Mouse (Mus musculus) forebrain, embryonic 12.5 days (tissue): ENCODE data around the gene Nos3. TPM values are rescaled to one million over a fixed set of nuclear protein-coding genes. Genes with fewer than 3 reads are reported as not detected.
A peak's percentile ranks its signal among the peaks of the same experiment; 100 is the strongest.

ENCODE experiments used
- ATAC-seq: fragments of 200-750 bp; cut with Nextera tagmentation; 2 replicates; pipeline ENCODE4 v1.8.0; 2017; ENCODE audit warnings: moderate TSS enrichment; ENCODE audit not compliant: low FRiP score
- H3K27ac ChIP-seq: fragments of 300-500 bp; sonication (generic); 2 replicates; pipeline ENCODE4 v1.5.1; 2016; ENCODE audit warnings: mild to moderate bottlenecking
- H3K27me3 ChIP-seq: fragments of 300-500 bp; sonication (generic); 2 replicates; pipeline ENCODE4 v1.6.1; 2016; ENCODE audit warnings: mild to moderate bottlenecking
- H3K36me3 ChIP-seq: fragments of 300-500 bp; sonication (generic); replicated peaks from 2 replicates; pipeline ENCODE4 v1.6.1; 2016; ENCODE audit warnings: mild to moderate bottlenecking
- H3K4me1 ChIP-seq: fragments of 300-500 bp; sonication (generic); 2 replicates; pipeline ENCODE4 v1.6.1; 2016
- H3K4me2 ChIP-seq: fragments of 300-500 bp; sonication (generic); 2 replicates; pipeline ENCODE4 v1.6.1; 2016; ENCODE audit warnings: mild to moderate bottlenecking, moderate library complexity
- H3K4me3 ChIP-seq: fragments of 300-500 bp; sonication (generic); replicated peaks from 2 replicates; pipeline ENCODE4 v1.5.1; 2016; ENCODE audit warnings: mild to moderate bottlenecking
- H3K9ac ChIP-seq: fragments of 300-500 bp; sonication (generic); 2 replicates; pipeline ENCODE4 v1.6.1; 2016; ENCODE audit warnings: mild to moderate bottlenecking
- H3K9me3 ChIP-seq: fragments of 300-500 bp; sonication (generic); 2 replicates; pipeline ENCODE4 v1.6.1; 2016
- WGBS: fragments of 180-500 bp; shearing (Covaris S2); methylation state at CpG from one replicate; pipeline ENCODE4 v1.1.7; 2016; 5-methylcytosine and 5-hydroxymethylcytosine counted together
- polyA plus RNA-seq: library from polyadenylated mRNA; unstranded; fragments of >200 nt; fragmentation: Nextera tagmentation; extraction: Ambion mirVana; gene quantifications from 2 replicates; pipeline ENCODE4 v1.2.1, GENCODE M21; 2016

Nos3 gene
- polyA plus RNA-seq, 1 experiment from 2014 or later = 7.2 TPM

GRCm38 (mm10) chr5:24332401-24332800 is 32.2 kb upstream of the Nos3 start:
- WGBS = 93% methylated on average over 4 of the region's 4 CpGs
- H3K4me3 ChIP-seq = no peak overlapping the region
- no peak for ATAC-seq
- no peak overlapping the region for H3K4me2 ChIP-seq
- H3K9me3 ChIP-seq = no peaks in the 10 kb centered on the region
- no peak overlapping the region for H3K27ac ChIP-seq
- no peak overlapping the region for H3K9ac ChIP-seq
- H3K4me1 ChIP-seq = peaks cover 45% of the 10 kb centered on the region
- H3K36me3 ChIP-seq = peaks cover 6% of the 10 kb centered on the region; the same call in 1 of the 2 replicates
- H3K27me3 ChIP-seq = peaks cover 8% of the 10 kb centered on the region; the same call in 1 of the 2 replicates

DNA sequence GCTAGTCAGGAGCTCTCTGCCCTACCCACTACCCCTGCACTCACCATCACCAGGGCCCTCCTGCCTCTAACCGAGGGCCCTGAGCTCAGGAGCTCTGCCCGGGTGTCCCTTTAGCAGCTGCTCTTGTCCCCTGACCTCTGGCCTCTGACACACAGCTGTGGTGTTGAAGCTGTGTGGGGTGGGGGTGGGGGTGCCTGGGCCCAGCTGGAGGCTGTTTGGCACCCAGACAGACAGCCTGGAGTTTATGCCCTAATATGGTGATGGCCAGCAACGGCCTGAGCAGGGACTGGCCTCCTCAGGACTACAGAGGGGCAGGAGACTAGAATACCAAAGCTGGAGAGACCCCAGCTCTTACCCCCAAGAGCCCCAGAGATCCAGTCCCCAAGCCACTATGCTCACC is 29.9 kb upstream of the Nos3 start:
- Histone ChIP-seq H3K4me3 (no peak overlapping the region), H3K36me3 (peaks cover 6% of the 10 kb centered on the region; the same call in 1 of the 2 replicates), H3K9ac (no peak overlapping the region), H3K4me2 (no peak overlapping the region), H3K9me3 (no peaks in the 10 kb centered on the region), H3K4me1 (peaks cover 38% of the 10 kb centered on the region), H3K27ac (no peak overlapping the region), H3K27me3 (peaks cover 5% of the 10 kb centered on the region; the same call in 1 of the 2 replicates)
- WGBS = 60% methylated on average over 3 of the region's 3 CpGs
- ATAC-seq = no peak

DNA sequence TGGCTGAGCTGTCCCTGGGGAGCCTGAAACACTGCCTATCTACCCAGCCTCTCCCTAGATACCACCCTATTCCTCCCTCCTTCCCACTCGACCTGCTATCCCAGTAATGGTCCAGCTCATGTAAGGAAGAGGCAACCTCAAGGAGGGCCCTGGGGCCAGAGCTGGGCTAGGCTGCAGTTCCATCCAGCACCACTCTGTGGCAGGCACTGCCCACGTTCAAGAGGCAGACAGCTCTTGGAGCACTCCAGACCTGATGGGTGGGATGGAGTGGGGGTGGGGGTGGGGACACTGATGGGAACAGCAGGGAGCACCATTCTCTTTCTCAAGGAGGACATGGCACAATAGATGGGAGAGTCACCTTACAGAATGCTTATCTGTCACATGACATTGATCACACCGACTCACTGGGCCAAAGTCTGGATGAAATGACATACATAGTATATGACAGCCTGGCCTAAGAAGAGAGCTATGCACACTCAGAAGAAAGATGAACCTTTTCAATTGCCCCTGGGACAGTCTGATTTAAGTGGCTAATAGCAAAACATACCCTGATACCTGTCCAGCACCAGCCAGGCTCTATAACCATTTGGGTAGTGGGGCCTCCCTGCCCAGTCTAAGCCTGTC is 28.6 kb upstream of the Nos3 start:
- WGBS = 11% methylated on average over 3 of the region's 3 CpGs
- no peaks in the 10 kb centered on the region for H3K27me3 ChIP-seq
- peaks cover 6% of the 10 kb centered on the region; the same call in 1 of the 2 replicates for H3K36me3 ChIP-seq
- H3K4me3 ChIP-seq = no peak overlapping the region
- peaks cover 31% of the 10 kb centered on the region for H3K4me1 ChIP-seq
- ATAC-seq = peak; percentile 91
- no peak overlapping the region for H3K9ac ChIP-seq
- no peak overlapping the region for H3K4me2 ChIP-seq
- no peak overlapping the region; the same call in 1 of the 2 replicates for H3K27ac ChIP-seq
- H3K9me3 ChIP-seq = no peaks in the 10 kb centered on the region

- Histone ChIP-seq H3K36me3 (no peaks in the 10 kb centered on the region), H3K9ac (no peak overlapping the region), H3K27me3 (no peaks in the 10 kb centered on the region), H3K9me3 (no peaks in the 10 kb centered on the region), H3K4me2 (no peak overlapping the region), H3K4me1 (peaks cover 43% of the 10 kb centered on the region), H3K27ac (peak overlapping the region; percentile 47; the same call in 1 of the 2 replicates), H3K4me3 (no peak overlapping the region)
- WGBS = 45% methylated on average over 9 of the region's 9 CpGs
- ATAC-seq = 0 out of 2 replicates have a peak, but pooled peaks have one; percentile 5
Observed at GRCm38 (mm10) chr5:24337366-24337765, 27.2 kb upstream of the Nos3 start.

DNA sequence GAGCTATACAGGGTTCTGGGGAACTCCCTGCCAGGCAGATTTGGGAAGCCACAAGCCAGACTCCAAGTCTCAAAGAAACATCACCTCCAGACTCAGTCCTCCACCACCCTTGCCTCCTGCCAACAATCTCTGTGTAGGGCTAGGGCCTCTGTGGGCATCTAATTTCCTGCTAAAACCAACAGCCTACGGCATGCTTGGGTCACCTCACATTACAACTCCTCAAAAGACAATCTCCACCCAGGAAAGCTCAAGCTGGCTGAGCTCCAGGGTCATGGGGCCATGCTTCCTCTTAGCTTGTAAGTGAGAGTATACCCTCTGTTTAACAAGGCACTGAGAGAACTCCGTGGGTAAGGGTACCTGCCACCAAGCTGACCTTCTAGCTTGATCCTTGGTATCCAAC is 26.8 kb upstream of the Nos3 start:
- peaks cover 47% of the 10 kb centered on the region for H3K4me1 ChIP-seq
- H3K9ac ChIP-seq = no peak overlapping the region
- WGBS = 80% methylated on average over 2 of the region's 2 CpGs
- peak overlapping the region; percentile 47; the same call in 1 of the 2 replicates for H3K27ac ChIP-seq
- no peak for ATAC-seq
- H3K36me3 ChIP-seq = no peaks in the 10 kb centered on the region
- H3K9me3 ChIP-seq = no peaks in the 10 kb centered on the region
- H3K27me3 ChIP-seq = no peaks in the 10 kb centered on the region
- H3K4me3 ChIP-seq = no peak overlapping the region
- H3K4me2 ChIP-seq = no peak overlapping the region

- Histone ChIP-seq H3K36me3 (no peaks in the 10 kb centered on the region), H3K9ac (no peak overlapping the region), H3K4me3 (no peak overlapping the region), H3K27ac (peak overlapping the region; percentile 96; the same call in 1 of the 2 replicates), H3K4me2 (no peak overlapping the region), H3K9me3 (no peaks in the 10 kb centered on the region), H3K27me3 (peaks cover 4% of the 10 kb centered on the region; the same call in 1 of the 2 replicates), H3K4me1 (peaks cover 57% of the 10 kb centered on the region)
- WGBS = 83% methylated on average over 14 of the region's 14 CpGs
- ATAC-seq = no peak
Observed at GRCm38 (mm10) chr5:24342205-24342963, 22.2 kb upstream of the Nos3 start.

DNA sequence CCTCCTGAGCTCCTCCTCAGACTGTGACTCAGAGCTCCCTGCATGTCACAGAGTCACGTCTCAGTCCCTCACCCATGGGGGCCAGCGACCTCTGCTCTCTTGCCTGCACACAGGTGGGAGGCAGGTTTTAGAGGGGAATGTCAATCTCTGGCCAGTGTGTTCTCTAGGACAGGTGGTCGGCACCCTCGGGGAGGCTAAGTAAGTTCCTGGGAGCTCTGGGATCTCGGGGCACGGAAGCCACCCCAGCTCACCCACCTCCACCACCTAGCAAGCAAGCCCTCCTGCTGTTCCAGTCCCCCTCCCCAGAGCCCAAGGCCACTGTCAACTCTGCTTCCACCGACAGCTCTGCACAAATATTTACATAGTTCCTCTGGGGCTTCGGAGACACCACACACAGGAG is 21.6 kb upstream of the Nos3 start:
- H3K27ac ChIP-seq = peak overlapping the region; percentile 96
- H3K36me3 ChIP-seq = no peaks in the 10 kb centered on the region
- WGBS = 57% methylated on average over 8 of the region's 8 CpGs
- no peak overlapping the region for H3K4me3 ChIP-seq
- peaks cover 57% of the 10 kb centered on the region for H3K4me1 ChIP-seq
- H3K9ac ChIP-seq = no peak overlapping the region
- H3K27me3 ChIP-seq = peaks cover 7% of the 10 kb centered on the region; the same call in 1 of the 2 replicates
- no peak overlapping the region for H3K4me2 ChIP-seq
- H3K9me3 ChIP-seq = no peaks in the 10 kb centered on the region
- ATAC-seq = no peak

GRCm38 (mm10) chr5:24343379-24343778 is 21.2 kb upstream of the Nos3 start:
- peaks cover 9% of the 10 kb centered on the region; the same call in 1 of the 2 replicates for H3K27me3 ChIP-seq
- H3K9ac ChIP-seq = no peak overlapping the region
- no peaks in the 10 kb centered on the region for H3K36me3 ChIP-seq
- H3K9me3 ChIP-seq = no peaks in the 10 kb centered on the region
- peaks cover 57% of the 10 kb centered on the region for H3K4me1 ChIP-seq
- H3K4me3 ChIP-seq = no peak overlapping the region
- H3K4me2 ChIP-seq = 0 out of 2 replicates have a peak overlapping the region, but pooled peaks have one; percentile 33
- ATAC-seq = no peak
- peak overlapping the region; percentile 96 for H3K27ac ChIP-seq

DNA sequence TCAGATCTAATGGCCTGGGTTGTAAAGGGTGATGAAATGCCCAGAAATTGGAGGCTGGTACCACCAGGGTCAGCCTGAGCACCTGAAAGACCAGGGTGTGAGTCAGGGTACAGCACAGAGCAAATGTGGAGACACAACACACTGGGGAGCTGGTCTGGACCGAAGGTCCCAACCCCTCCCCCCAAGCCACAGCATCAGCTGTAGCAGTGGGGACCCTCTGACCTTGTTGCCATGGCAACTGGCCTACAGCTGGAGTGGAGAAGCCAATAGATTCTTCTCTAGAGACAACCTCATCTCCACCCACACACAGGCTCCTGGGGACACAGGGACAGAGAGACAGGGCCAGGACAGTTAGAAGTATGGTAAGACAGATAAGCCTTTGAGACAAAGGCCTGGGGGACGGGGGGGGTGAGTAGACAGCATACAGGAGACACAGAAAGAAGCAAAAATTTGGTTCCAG is 20.6 kb upstream of the Nos3 start:
- H3K27me3 ChIP-seq = peaks cover 15% of the 10 kb centered on the region
- H3K36me3 ChIP-seq = no peaks in the 10 kb centered on the region
- WGBS = 4% methylated on average over 2 of the region's 2 CpGs
- peak overlapping the region; percentile 33 for H3K4me2 ChIP-seq
- peak overlapping the region; percentile 50 for H3K9ac ChIP-seq
- peak; percentile 73 for ATAC-seq
- peaks cover 63% of the 10 kb centered on the region for H3K4me1 ChIP-seq
- no peaks in the 10 kb centered on the region for H3K9me3 ChIP-seq
- no peak overlapping the region for H3K4me3 ChIP-seq
- peak overlapping the region; percentile 96 for H3K27ac ChIP-seq

GRCm38 (mm10) chr5:24344477-24345051 is 20.0 kb upstream of the Nos3 start:
- ATAC-seq = peak; percentile 42
- no peaks in the 10 kb centered on the region for H3K9me3 ChIP-seq
- peaks cover 69% of the 10 kb centered on the region for H3K4me1 ChIP-seq
- H3K4me3 ChIP-seq = 0 out of 2 replicates have a peak overlapping the region, but pooled peaks have one; percentile 2
- H3K36me3 ChIP-seq = no peaks in the 10 kb centered on the region
- WGBS = 9% methylated on average over 12 of the region's 12 CpGs
- H3K9ac ChIP-seq = peak overlapping the region; percentile 50
- H3K27ac ChIP-seq = peak overlapping the region; percentile 96
- H3K27me3 ChIP-seq = peaks cover 21% of the 10 kb centered on the region
- peak overlapping the region; percentile 33 for H3K4me2 ChIP-seq

GRCm38 (mm10) chr5:24346313-24346712 is 18.3 kb upstream of the Nos3 start:
- no peak overlapping the region for H3K4me2 ChIP-seq
- peaks cover 82% of the 10 kb centered on the region for H3K4me1 ChIP-seq
- no peaks in the 10 kb centered on the region for H3K9me3 ChIP-seq
- H3K4me3 ChIP-seq = no peak overlapping the region
- WGBS = 91% methylated on average over 7 of the region's 7 CpGs
- peaks cover 36% of the 10 kb centered on the region for H3K27me3 ChIP-seq
- no peak overlapping the region for H3K27ac ChIP-seq
- no peak overlapping the region for H3K9ac ChIP-seq
- H3K36me3 ChIP-seq = no peaks in the 10 kb centered on the region
- ATAC-seq = no peak

DNA sequence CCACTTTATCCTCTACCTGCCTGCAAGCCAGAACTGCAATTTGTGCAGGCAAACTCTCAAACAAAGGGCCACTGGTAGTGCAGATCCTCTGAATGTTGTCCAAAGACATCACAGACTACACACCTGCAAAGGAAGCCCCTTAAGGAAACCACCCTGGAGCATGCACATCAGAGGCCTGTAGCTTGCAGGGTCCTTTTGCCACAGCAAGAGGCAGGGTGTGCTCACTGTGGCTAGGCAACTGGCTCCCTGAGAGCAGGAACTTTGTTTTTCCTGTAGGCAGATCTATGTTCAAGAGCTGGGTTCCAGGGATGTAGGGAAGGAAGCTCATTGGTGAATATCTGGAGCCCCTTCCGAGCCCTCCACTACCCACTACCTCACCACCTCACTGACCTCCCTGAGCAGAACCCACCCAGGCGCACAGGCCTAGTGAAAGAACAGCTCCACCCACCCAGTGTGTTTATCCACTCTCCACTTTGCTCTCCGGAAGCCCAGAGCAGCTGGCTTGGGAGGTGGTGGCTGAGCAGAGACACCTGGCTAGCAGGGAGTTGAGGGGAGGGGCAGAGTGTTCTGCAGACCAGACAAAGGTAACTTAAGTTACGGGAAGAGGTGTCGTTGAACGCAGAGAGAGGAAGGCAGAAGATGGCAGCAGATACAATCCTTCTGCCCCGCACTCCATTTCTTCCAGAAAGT is 17.3 kb upstream of the Nos3 start:
- Histone ChIP-seq H3K27me3 (peaks cover 37% of the 10 kb centered on the region), H3K27ac (no peak overlapping the region), H3K4me1 (peaks cover 78% of the 10 kb centered on the region), H3K9ac (no peak overlapping the region), H3K4me3 (no peak overlapping the region), H3K9me3 (no peaks in the 10 kb centered on the region), H3K4me2 (peak overlapping the region; percentile 99), H3K36me3 (no peaks in the 10 kb centered on the region)
- no peak for ATAC-seq
- 59% methylated on average over 7 of the region's 7 CpGs for WGBS
